Mouse (Mus musculus): ENCODE data around the gene Abhd14b.

GRCm38 (mm10) chr9:106462430-106462800, 15.2 kb downstream of the Abhd14b start:
- TF ChIP-seq CTCF (IDR thresholded peaks at IDR 0.05 in 2 of 3, conservative IDR thresholded peaks at IDR 0.05 in 1 of 3; ENCODE audit: control insufficient read depth in 1 of 3, insufficient read depth in 1 of 3, low read depth in 2 of 3, low read length in 3 of 3, poor library complexity in 1 of 3, severe bottlenecking in 1 of 3) = no peak
- no peak for TF ChIP-seq JUND (IDR thresholded peaks at IDR 0.05; ENCODE audit: low read depth, low read length)
- no peak for TF ChIP-seq SIN3A (IDR thresholded peaks at IDR 0.05; ENCODE audit: low read length)
- no peak for TF ChIP-seq MAZ (IDR thresholded peaks at IDR 0.05; ENCODE audit: low read depth, low read length)
- no peak for TF ChIP-seq GATA1 (IDR thresholded peaks at IDR 0.05; ENCODE audit: low read depth, low read length)

Data from MEL (cell line).